Mouse (Mus musculus): ENCODE measurements at regions not wholly inside any gene's neighbourhood (a gene's known extent, or its start where the extent isn't known, plus 50 kb on each side); places are given as distances from the start of the nearest gene placed in this dataset.

GRCm38 (mm10) chr14:64594021-64594561 is 490.0 kb downstream of the Prss52 start:
- 48% methylated on average over 7 of the region's 7 CpGs for WGBS
- Histone ChIP-seq H3K36me3 (ENCODE audit: control insufficient read depth, insufficient read depth, low read length) (no peaks in the 10 kb centered on the region), H3K9ac (ENCODE audit: low read depth, low read length) (peak overlapping the region; percentile 49; the same call in 1 of the 2 replicates), H3K4me3 (ENCODE audit: low read depth, low read length) (no peak overlapping the region), H3K9me3 (ENCODE audit: control insufficient read depth, low read length) (no peaks in the 10 kb centered on the region), H3K4me2 (replicated peaks; ENCODE audit: low read depth, low read length) (peak overlapping the region; percentile 85), H3K27me3 (ENCODE audit: control insufficient read depth, insufficient read depth, low read length) (peaks cover 13% of the 10 kb centered on the region; the same call in 1 of the 2 replicates), H3K27ac (ENCODE audit: low read depth, low read length) (peak overlapping the region; percentile 99), H3K4me1 (replicated peaks; ENCODE audit: control insufficient read depth, insufficient read depth, low read length) (peaks cover 4% of the 10 kb centered on the region)
- no peak for ATAC-seq (ENCODE audit: low FRiP score)
- peak; percentile 7 for DNase-seq (ENCODE audit: low spot score)

GRCm38 (mm10) chr14:64594811-64595522 is 490.9 kb downstream of the Prss52 start:
- peak; percentile 50 for ATAC-seq (ENCODE audit: low FRiP score)
- Histone ChIP-seq H3K4me3 (ENCODE audit: low read depth, low read length) (no peak overlapping the region), H3K27ac (ENCODE audit: low read depth, low read length) (peak overlapping the region; percentile 99), H3K9me3 (ENCODE audit: control insufficient read depth, low read length) (no peaks in the 10 kb centered on the region), H3K4me1 (replicated peaks; ENCODE audit: control insufficient read depth, insufficient read depth, low read length) (peaks cover 4% of the 10 kb centered on the region), H3K4me2 (replicated peaks; ENCODE audit: low read depth, low read length) (no peak overlapping the region), H3K9ac (ENCODE audit: low read depth, low read length) (no peak overlapping the region), H3K36me3 (ENCODE audit: control insufficient read depth, insufficient read depth, low read length) (no peaks in the 10 kb centered on the region), H3K27me3 (ENCODE audit: control insufficient read depth, insufficient read depth, low read length) (peaks cover 9% of the 10 kb centered on the region; the same call in 1 of the 2 replicates)
- 40% methylated on average over 10 of the region's 10 CpGs for WGBS
- DNase-seq (ENCODE audit: low spot score) = peak; percentile 36

DNA sequence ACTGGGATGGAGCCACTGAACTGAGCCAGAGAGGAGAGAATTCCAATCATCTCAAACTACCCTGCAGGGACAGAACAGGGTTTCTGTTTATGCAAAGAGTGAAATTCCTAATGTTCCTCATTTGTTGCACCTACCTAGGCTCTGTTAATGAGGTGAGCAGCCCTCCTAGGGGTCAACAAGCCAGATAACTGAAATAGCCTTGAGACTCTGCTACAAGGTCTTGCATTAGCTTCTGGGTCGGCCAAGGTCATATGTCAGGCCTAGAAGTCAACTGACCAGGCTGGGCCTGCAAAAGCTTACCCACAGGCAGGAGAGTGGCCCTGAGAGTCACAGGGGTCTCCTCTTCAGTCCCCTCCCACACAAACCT is 491.4 kb downstream of the Prss52 start:
- Histone ChIP-seq H3K4me3 (ENCODE audit: low read depth, low read length) (no peak overlapping the region), H3K4me1 (replicated peaks; ENCODE audit: control insufficient read depth, insufficient read depth, low read length) (peaks cover 4% of the 10 kb centered on the region), H3K9me3 (ENCODE audit: control insufficient read depth, low read length) (no peaks in the 10 kb centered on the region), H3K27me3 (ENCODE audit: control insufficient read depth, insufficient read depth, low read length) (peaks cover 9% of the 10 kb centered on the region; the same call in 1 of the 2 replicates), H3K27ac (ENCODE audit: low read depth, low read length) (0 out of 2 replicates have a peak overlapping the region, but pooled peaks have one; percentile 99), H3K36me3 (ENCODE audit: control insufficient read depth, insufficient read depth, low read length) (no peaks in the 10 kb centered on the region), H3K9ac (ENCODE audit: low read depth, low read length) (no peak overlapping the region), H3K4me2 (replicated peaks; ENCODE audit: low read depth, low read length) (no peak overlapping the region)
- no peak for ATAC-seq (ENCODE audit: low FRiP score)
- WGBS = 52% methylated on average over 1 of the region's 1 CpGs
- peak; percentile 30 for DNase-seq (ENCODE audit: low spot score)

- H3K36me3 ChIP-seq (ENCODE audit: control insufficient read depth, insufficient read depth, low read length) = no peaks in the 10 kb centered on the region
- H3K4me1 ChIP-seq (replicated peaks; ENCODE audit: control insufficient read depth, insufficient read depth, low read length) = peaks cover 2% of the 10 kb centered on the region
- H3K9ac ChIP-seq (ENCODE audit: low read depth, low read length) = no peak overlapping the region
- no peak overlapping the region for H3K4me2 ChIP-seq (replicated peaks; ENCODE audit: low read depth, low read length)
- DNase-seq (ENCODE audit: low spot score) (no peak), ATAC-seq (ENCODE audit: low FRiP score) (no peak)
- no peak overlapping the region for H3K27ac ChIP-seq (ENCODE audit: low read depth, low read length)
- H3K9me3 ChIP-seq (ENCODE audit: control insufficient read depth, low read length) = no peaks in the 10 kb centered on the region
- peaks cover 9% of the 10 kb centered on the region; the same call in 1 of the 2 replicates for H3K27me3 ChIP-seq (ENCODE audit: control insufficient read depth, insufficient read depth, low read length)
- 83% methylated on average over 4 of the region's 4 CpGs for WGBS
- no peak overlapping the region for H3K4me3 ChIP-seq (ENCODE audit: low read depth, low read length)
Observed at GRCm38 (mm10) chr14:64595891-64596290, 491.8 kb downstream of the Prss52 start.

DNA sequence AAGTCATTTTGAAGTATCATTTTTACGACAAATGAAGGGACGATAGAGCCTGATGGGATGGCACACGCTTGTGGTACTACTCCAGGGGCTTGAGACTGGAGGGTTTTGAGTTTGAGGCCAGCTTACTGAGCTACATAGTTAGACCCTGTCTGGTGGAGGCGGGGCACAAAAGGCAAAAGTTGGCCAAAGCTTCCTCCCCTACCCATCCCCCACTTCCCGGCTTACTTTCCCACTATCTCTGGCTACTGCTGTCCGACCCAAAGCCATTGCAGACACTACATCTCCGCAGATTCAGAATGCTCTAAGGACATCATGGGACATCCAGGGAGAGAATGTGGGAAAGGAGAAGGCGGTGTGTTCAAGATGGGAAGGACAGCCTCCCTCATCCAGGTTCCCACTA is 493.1 kb downstream of the Prss52 start:
- DNase-seq (ENCODE audit: low spot score) (peak; percentile 9), ATAC-seq (ENCODE audit: low FRiP score) (no peak)
- Histone ChIP-seq H3K27me3 (ENCODE audit: control insufficient read depth, insufficient read depth, low read length) (peaks cover 3% of the 10 kb centered on the region; the same call in 1 of the 2 replicates), H3K4me2 (replicated peaks; ENCODE audit: low read depth, low read length) (no peak overlapping the region), H3K4me1 (replicated peaks; ENCODE audit: control insufficient read depth, insufficient read depth, low read length) (peaks cover 2% of the 10 kb centered on the region; the same call in 1 of the 2 replicates), H3K36me3 (ENCODE audit: control insufficient read depth, insufficient read depth, low read length) (no peaks in the 10 kb centered on the region), H3K9me3 (ENCODE audit: control insufficient read depth, low read length) (no peaks in the 10 kb centered on the region), H3K4me3 (ENCODE audit: low read depth, low read length) (no peak overlapping the region), H3K27ac (ENCODE audit: low read depth, low read length) (no peak overlapping the region), H3K9ac (ENCODE audit: low read depth, low read length) (no peak overlapping the region)
- WGBS = 72% methylated on average over 8 of the region's 8 CpGs

MicroRNAs encoded in the stretch of these regions (microRNA counts, 519-probe panel; counts per million panel counts)
- microRNA mmu-miR-124 = 6,281 counts per million, percentile 88 among the panel's probes with 10 or more counts
